Mouse (Mus musculus): ENCODE results near the gene Bcam. TPM values are rescaled to one million over a fixed set of nuclear protein-coding genes. Genes with fewer than 3 reads are reported as not detected.

Gene Bcam
- polyA plus RNA-seq, 1 experiment from 2014 or later = 9.3 TPM

DNA sequence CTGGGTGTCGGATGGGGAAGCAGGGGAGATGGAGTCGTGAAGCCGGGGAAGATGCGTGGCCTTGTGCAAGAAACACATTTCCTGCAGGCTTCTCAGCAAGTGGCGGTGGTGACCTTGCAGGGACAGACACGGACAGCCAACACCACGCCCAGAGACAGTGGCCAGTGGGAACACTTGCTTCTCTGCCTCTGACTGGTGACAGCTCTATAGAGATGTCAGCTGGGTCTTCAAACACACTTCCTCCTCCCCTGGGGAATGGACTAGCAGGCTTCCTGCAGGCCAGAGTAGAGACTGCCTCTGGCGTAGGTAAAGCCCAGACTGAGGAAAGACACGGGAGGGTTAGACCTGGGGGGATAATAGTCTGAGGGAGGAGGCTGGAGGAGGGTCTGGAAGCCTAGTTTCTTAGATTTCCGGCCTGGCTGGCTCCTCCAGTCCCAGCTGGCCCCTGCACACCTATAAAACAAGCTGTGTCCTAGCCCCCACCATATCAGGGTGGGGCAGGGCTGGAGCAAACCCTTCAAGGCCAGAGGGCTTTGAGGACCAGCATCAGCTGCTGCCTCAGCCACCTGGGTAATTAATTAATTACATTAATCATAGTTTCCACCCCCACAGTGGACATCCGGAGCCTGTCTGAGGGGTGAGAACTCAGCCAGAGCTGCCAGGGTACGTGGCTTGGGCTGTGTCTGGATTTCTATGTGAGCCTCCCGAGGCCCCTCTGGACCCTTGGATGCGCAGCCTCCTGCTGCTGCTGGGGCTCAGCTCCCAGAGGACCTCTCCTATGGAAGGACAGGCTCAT, 26.0 kb downstream of the Bcam start:
- no peak overlapping the region for H3K4me3 ChIP-seq (ENCODE audit: low read depth, low read length)
- no peak overlapping the region for H3K4me2 ChIP-seq (ENCODE audit: low read depth, low read length)
- H3K36me3 ChIP-seq (ENCODE audit: control insufficient read depth, insufficient read depth, low read length) = 0 out of 2 replicates have a peak, but pooled peaks cover 8% of the 10 kb centered on the region
- no peak for ATAC-seq (ENCODE audit: low read depth)
- no peaks in the 10 kb centered on the region for H3K9me3 ChIP-seq (ENCODE audit: control insufficient read depth, low read length)
- WGBS = 59% methylated on average over 14 of the region's 14 CpGs
- H3K4me1 ChIP-seq (ENCODE audit: control insufficient read depth, insufficient read depth, low read length) = peaks cover 20% of the 10 kb centered on the region
- no peak overlapping the region for H3K9ac ChIP-seq (replicated peaks; ENCODE audit: low read depth, low read length)
- no peaks in the 10 kb centered on the region for H3K27me3 ChIP-seq (ENCODE audit: control insufficient read depth, insufficient read depth, low read length)
- H3K27ac ChIP-seq (ENCODE audit: low read depth, low read length) = no peak overlapping the region

DNA sequence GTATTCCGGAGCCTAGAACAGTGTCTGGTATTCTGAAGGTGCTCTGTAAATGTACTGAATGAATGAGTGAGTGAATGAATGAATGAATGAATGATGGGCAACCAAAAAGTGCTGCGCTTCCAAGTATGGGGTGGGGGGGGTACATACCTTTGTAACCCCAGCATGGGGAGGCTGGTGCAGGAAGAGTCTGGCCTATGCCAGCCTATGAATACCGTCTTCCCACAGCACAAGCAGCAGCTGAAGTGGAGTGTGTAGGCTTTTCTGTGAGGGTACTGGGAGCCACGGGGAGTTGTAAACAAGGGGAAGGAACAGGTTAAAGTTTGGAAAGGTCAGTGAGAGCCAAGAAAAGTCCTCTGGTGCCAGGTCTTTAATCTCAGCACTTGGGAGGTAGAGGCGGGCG, 27.0 kb downstream of the Bcam start:
- WGBS = 87% methylated on average over 6 of the region's 6 CpGs
- no peaks in the 10 kb centered on the region for H3K9me3 ChIP-seq (ENCODE audit: control insufficient read depth, low read length)
- H3K9ac ChIP-seq (replicated peaks; ENCODE audit: low read depth, low read length) = no peak overlapping the region
- ATAC-seq (ENCODE audit: low read depth) = no peak
- H3K4me2 ChIP-seq (ENCODE audit: low read depth, low read length) = no peak overlapping the region
- no peak overlapping the region for H3K27ac ChIP-seq (ENCODE audit: low read depth, low read length)
- H3K4me3 ChIP-seq (ENCODE audit: low read depth, low read length) = no peak overlapping the region
- H3K4me1 ChIP-seq (ENCODE audit: control insufficient read depth, insufficient read depth, low read length) = peaks cover 20% of the 10 kb centered on the region
- H3K36me3 ChIP-seq (ENCODE audit: control insufficient read depth, insufficient read depth, low read length) = 0 out of 2 replicates have a peak, but pooled peaks cover 8% of the 10 kb centered on the region
- no peaks in the 10 kb centered on the region for H3K27me3 ChIP-seq (ENCODE audit: control insufficient read depth, insufficient read depth, low read length)

DNA sequence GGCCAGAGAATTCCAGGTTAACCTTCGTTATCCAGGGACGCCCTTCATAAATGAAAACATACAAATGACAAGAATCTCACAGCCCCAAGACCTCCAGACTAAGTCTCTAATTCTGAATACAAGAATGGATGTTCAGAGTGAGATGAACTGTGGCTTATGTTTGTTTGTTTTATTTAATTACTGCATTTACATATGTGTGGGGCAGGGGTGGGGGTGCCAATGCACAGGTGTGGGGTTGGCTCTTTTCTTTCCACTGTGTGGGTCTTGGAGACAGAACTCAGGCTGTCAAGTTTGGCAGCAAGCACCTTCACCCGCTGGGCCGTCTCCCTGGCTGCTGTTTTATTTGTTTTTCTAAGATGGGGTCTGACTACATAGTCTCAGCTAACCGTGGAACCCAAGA, 28.3 kb downstream of the Bcam start:
- Histone ChIP-seq H3K27me3 (ENCODE audit: control insufficient read depth, insufficient read depth, low read length) (no peaks in the 10 kb centered on the region), H3K9ac (replicated peaks; ENCODE audit: low read depth, low read length) (no peak overlapping the region)
- 55% methylated on average over 5 of the region's 5 CpGs for WGBS

DNA sequence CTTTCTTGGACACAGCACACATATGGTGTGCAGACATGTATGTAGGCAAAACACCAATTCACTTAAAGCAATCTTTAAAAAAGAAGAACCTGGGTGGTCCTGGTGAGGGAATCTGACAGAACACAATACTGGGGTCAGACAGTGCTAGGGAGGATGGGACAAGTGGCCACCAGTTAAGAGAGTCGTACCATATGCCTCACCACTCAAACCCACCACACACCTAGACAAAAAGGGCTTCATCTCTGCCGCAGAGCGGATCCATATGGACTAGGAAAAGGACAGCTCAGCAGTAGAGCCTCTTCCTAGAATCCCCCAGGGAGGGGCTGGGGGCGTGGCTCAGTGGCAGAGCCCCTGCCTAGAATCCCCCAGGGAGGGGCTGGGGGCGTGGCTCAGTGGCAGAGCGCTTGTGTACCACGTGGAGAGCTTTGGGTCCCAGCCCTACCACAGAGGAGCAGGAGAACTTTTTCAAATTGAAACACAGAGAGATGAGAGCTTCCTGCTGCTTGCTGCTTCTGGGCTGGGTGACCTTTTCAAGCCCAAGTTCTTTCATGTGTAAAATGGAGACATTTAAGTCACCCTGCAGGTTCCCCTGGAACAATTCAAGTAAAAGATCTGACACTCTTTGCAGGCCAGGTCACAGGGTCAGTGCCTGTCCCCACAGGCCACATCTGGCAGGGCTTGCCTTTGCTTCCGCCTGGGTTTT, 29.3 kb downstream of the Bcam start:
- no peak for ATAC-seq (ENCODE audit: low read depth)
- H3K4me1 ChIP-seq (ENCODE audit: control insufficient read depth, insufficient read depth, low read length) = peaks cover 5% of the 10 kb centered on the region
- WGBS = 15% methylated on average over 8 of the region's 8 CpGs

More for the DNA sequence above, 28.3 kb downstream of the Bcam start:
- 0 out of 2 replicates have a peak, but pooled peaks cover 8% of the 10 kb centered on the region for H3K36me3 ChIP-seq (ENCODE audit: control insufficient read depth, insufficient read depth, low read length)
- no peak overlapping the region for H3K4me3 ChIP-seq (ENCODE audit: low read depth, low read length)
- peaks cover 15% of the 10 kb centered on the region for H3K4me1 ChIP-seq (ENCODE audit: control insufficient read depth, insufficient read depth, low read length)
- no peaks in the 10 kb centered on the region for H3K9me3 ChIP-seq (ENCODE audit: control insufficient read depth, low read length)
- H3K4me2 ChIP-seq (ENCODE audit: low read depth, low read length) = no peak overlapping the region
- H3K27ac ChIP-seq (ENCODE audit: low read depth, low read length) = no peak overlapping the region
- ATAC-seq (ENCODE audit: low read depth) = no peak

DNA sequence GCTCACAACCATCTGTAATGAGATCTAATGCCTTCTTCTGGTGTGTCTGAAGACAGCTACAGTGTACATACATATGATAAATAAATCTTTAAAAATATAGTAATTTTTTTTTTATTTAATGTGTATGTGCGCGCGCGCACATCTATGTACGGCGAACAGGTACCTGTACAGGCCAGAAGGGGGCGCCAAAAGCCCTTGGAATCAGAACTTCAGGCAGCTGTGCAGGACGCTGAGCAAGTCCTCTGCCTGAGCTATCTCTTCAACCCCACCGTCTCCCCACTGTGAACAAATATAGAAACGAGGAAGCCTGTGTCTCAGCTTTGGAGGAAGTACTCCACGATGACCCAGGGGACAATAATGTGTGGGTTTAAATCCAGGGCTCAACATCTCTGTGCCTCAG, 30.5 kb downstream of the Bcam start:
- WGBS = 91% methylated on average over 11 of the region's 11 CpGs
- H3K36me3 ChIP-seq (ENCODE audit: control insufficient read depth, insufficient read depth, low read length) = peaks cover 11% of the 10 kb centered on the region; the same call in 1 of the 2 replicates

More for the DNA sequence above, 29.3 kb downstream of the Bcam start:
- Histone ChIP-seq H3K27ac (ENCODE audit: low read depth, low read length) (no peak overlapping the region), H3K4me3 (ENCODE audit: low read depth, low read length) (no peak overlapping the region), H3K4me2 (ENCODE audit: low read depth, low read length) (no peak overlapping the region), H3K9ac (replicated peaks; ENCODE audit: low read depth, low read length) (no peak overlapping the region), H3K27me3 (ENCODE audit: control insufficient read depth, insufficient read depth, low read length) (no peaks in the 10 kb centered on the region), H3K9me3 (ENCODE audit: control insufficient read depth, low read length) (no peaks in the 10 kb centered on the region), H3K36me3 (ENCODE audit: control insufficient read depth, insufficient read depth, low read length) (peaks cover 11% of the 10 kb centered on the region; the same call in 1 of the 2 replicates)

DNA sequence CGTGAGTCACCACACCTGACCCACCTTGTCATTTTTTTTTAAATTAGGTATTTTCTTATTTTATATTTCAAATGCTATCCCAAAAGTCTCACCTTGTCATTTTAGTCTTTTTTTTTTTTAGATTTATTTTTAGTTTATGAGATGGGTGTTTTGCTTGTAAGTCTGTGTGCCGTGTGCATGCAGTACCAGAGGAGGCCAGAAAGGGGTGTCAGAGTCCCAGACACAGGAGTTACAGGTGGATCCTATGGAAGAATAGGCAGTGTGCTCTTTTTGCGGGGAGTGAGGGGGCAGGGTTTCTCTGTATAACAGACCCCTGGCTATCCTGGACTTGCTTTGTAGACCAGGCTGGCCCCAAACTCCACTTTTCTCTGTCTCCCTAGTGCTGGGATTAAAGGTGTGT, 32.0 kb downstream of the Bcam start:
- WGBS = 90% methylated on average over 3 of the region's 3 CpGs
- no peak overlapping the region for H3K9ac ChIP-seq (replicated peaks; ENCODE audit: low read depth, low read length)
- H3K27ac ChIP-seq (ENCODE audit: low read depth, low read length) = no peak overlapping the region
- H3K36me3 ChIP-seq (ENCODE audit: control insufficient read depth, insufficient read depth, low read length) = peaks cover 10% of the 10 kb centered on the region; the same call in 1 of the 2 replicates
- H3K4me3 ChIP-seq (ENCODE audit: low read depth, low read length) = no peak overlapping the region
- H3K9me3 ChIP-seq (ENCODE audit: control insufficient read depth, low read length) = no peaks in the 10 kb centered on the region
- ATAC-seq (ENCODE audit: low read depth) = no peak
- H3K27me3 ChIP-seq (ENCODE audit: control insufficient read depth, insufficient read depth, low read length) = no peaks in the 10 kb centered on the region
- H3K4me1 ChIP-seq (ENCODE audit: control insufficient read depth, insufficient read depth, low read length) = no peaks in the 10 kb centered on the region; the same call in 1 of the 2 replicates
- H3K4me2 ChIP-seq (ENCODE audit: low read depth, low read length) = no peak overlapping the region

More for the DNA sequence above, 30.5 kb downstream of the Bcam start:
- Histone ChIP-seq H3K4me1 (ENCODE audit: control insufficient read depth, insufficient read depth, low read length) (peaks cover 4% of the 10 kb centered on the region; the same call in 1 of the 2 replicates), H3K27ac (ENCODE audit: low read depth, low read length) (no peak overlapping the region), H3K9ac (replicated peaks; ENCODE audit: low read depth, low read length) (no peak overlapping the region), H3K4me2 (ENCODE audit: low read depth, low read length) (no peak overlapping the region), H3K9me3 (ENCODE audit: control insufficient read depth, low read length) (no peaks in the 10 kb centered on the region), H3K4me3 (ENCODE audit: low read depth, low read length) (no peak overlapping the region), H3K27me3 (ENCODE audit: control insufficient read depth, insufficient read depth, low read length) (no peaks in the 10 kb centered on the region)
- no peak for ATAC-seq (ENCODE audit: low read depth)

DNA sequence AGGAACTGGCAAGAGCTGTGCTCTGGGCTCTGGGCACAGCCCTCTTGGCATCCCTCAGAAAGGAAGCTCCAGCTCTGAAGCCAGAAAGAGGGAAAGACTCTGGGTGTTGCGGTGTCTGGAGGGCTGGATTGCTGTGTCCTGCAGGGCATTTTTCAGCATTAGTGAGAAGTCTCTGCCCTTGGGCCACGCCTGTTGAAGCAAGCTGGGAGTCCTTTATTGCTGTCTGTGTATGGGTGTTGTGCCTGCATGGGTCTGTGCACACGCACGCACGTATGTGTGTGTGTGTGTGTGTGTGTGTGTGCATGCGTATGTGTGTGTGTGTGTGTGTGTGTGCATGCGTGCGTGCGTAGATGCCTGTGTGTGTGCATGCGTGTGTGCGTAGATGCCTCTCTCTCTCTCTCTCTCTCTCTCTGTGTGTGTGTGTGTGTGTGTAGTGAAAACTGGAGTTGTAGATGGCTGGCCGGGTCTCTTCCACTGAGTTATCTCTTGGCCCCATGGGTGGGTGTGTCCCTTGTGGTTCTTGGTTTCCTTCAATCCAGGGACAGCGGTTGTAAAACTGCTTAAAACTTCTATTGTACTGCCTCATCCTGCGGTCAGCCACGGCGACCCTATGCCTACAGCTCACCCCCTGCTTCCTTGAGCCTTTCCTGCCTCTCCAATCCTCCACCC, 34.3 kb downstream of the Bcam start:
- no peaks in the 10 kb centered on the region for H3K27me3 ChIP-seq (ENCODE audit: control insufficient read depth, insufficient read depth, low read length)
- H3K4me2 ChIP-seq (ENCODE audit: low read depth, low read length) = no peak overlapping the region
- H3K27ac ChIP-seq (ENCODE audit: low read depth, low read length) = no peak overlapping the region
- no peaks in the 10 kb centered on the region; the same call in 1 of the 2 replicates for H3K4me1 ChIP-seq (ENCODE audit: control insufficient read depth, insufficient read depth, low read length)
- WGBS = 87% methylated on average over 16 of the region's 16 CpGs
- H3K9me3 ChIP-seq (ENCODE audit: control insufficient read depth, low read length) = no peaks in the 10 kb centered on the region
- no peak overlapping the region for H3K9ac ChIP-seq (replicated peaks; ENCODE audit: low read depth, low read length)
- H3K4me3 ChIP-seq (ENCODE audit: low read depth, low read length) = no peak overlapping the region
- ATAC-seq (ENCODE audit: low read depth) = no peak
- H3K36me3 ChIP-seq (ENCODE audit: control insufficient read depth, insufficient read depth, low read length) = peaks cover 20% of the 10 kb centered on the region

DNA sequence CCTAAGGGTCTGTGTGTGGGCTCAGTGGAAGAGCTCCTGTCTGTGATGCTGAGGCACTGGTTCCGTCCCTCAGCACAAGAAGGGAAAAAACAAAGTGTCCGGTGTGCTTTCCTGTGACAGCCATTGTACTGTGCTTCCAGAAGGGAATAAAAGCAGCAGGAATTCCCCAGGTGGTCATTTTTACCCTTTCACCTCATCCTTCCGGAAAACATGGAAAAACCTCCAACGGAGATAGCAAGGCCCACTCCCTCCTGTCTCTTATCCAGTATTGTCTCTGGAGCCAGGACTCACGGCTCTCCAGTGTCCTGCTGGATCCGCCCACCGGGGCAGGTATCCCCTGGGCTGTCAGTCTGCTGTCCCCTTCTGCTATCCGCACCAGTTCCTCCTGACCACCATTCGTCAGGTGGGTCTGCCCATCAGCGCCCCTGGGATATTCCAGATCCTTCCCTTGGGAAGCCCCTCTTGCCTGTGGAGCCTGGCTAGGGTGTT, 36.6 kb downstream of the Bcam start:
- H3K9me3 ChIP-seq (ENCODE audit: control insufficient read depth, low read length) = no peaks in the 10 kb centered on the region
- H3K4me3 ChIP-seq (ENCODE audit: low read depth, low read length) = no peak overlapping the region
- no peaks in the 10 kb centered on the region for H3K27me3 ChIP-seq (ENCODE audit: control insufficient read depth, insufficient read depth, low read length)
- no peak for ATAC-seq (ENCODE audit: low read depth)
- no peak overlapping the region for H3K27ac ChIP-seq (ENCODE audit: low read depth, low read length)
- no peaks in the 10 kb centered on the region for H3K4me1 ChIP-seq (ENCODE audit: control insufficient read depth, insufficient read depth, low read length)
- peaks cover 33% of the 10 kb centered on the region for H3K36me3 ChIP-seq (ENCODE audit: control insufficient read depth, insufficient read depth, low read length)
- 83% methylated on average over 10 of the region's 10 CpGs for WGBS
- H3K9ac ChIP-seq (replicated peaks; ENCODE audit: low read depth, low read length) = no peak overlapping the region
- H3K4me2 ChIP-seq (ENCODE audit: low read depth, low read length) = no peak overlapping the region
